Mouse (Mus musculus): ENCODE measurements at regions not wholly inside any gene's neighbourhood (a gene's known extent, or its start where the extent isn't known, plus 50 kb on each side); places are given as distances from the start of the nearest gene placed in this dataset.

GRCm38 (mm10) chr8:26429751-26430327 lies 310.5 kb downstream of the Gm45692 start:
- H3K27ac ChIP-seq (ENCODE audit: low read depth), result no peak overlapping the region
- no peaks in the 10 kb centered on the region for H3K9me3 ChIP-seq (ENCODE audit: low read length)
- ATAC-seq (no peak), DNase-seq (peak; percentile 1)
- H3K4me1 ChIP-seq (ENCODE audit: insufficient read depth), result no peaks in the 10 kb centered on the region
- H3K9ac ChIP-seq (replicated peaks), result no peak overlapping the region
- H3K4me3 ChIP-seq (ENCODE audit: low read depth, low read length), result no peak overlapping the region
- TF ChIP-seq CTCF (IDR thresholded peaks at IDR 0.05; ENCODE audit: low read depth) (no peak), EP300 (IDR thresholded peaks at IDR 0.05; ENCODE audit: low read depth) (no peak)
- no peaks in the 10 kb centered on the region for H3K36me3 ChIP-seq (replicated peaks; ENCODE audit: insufficient read depth, low read length)
- no peaks in the 10 kb centered on the region for H3K27me3 ChIP-seq (ENCODE audit: insufficient read depth, low read length)
- WGBS (ENCODE audit: insufficient replicate concordance), result 70% methylated on average over 8 of the region's 8 CpGs
- H3K4me2 ChIP-seq (ENCODE audit: low read depth, low read length), result no peak overlapping the region

- H3K4me1 ChIP-seq (ENCODE audit: insufficient read depth), result no peaks in the 10 kb centered on the region
- DNase-seq (no peak), ATAC-seq (no peak)
- H3K9me3 ChIP-seq (ENCODE audit: low read length), result no peaks in the 10 kb centered on the region
- H3K4me2 ChIP-seq (ENCODE audit: low read depth, low read length), result no peak overlapping the region
- H3K36me3 ChIP-seq (replicated peaks; ENCODE audit: insufficient read depth, low read length), result no peaks in the 10 kb centered on the region
- no peak for TF ChIP-seq EP300 (IDR thresholded peaks at IDR 0.05; ENCODE audit: low read depth)
- no peak for TF ChIP-seq CTCF (IDR thresholded peaks at IDR 0.05; ENCODE audit: low read depth)
- H3K27me3 ChIP-seq (ENCODE audit: insufficient read depth, low read length), result no peaks in the 10 kb centered on the region
- H3K9ac ChIP-seq (replicated peaks), result no peak overlapping the region
- H3K27ac ChIP-seq (ENCODE audit: low read depth), result no peak overlapping the region
- H3K4me3 ChIP-seq (ENCODE audit: low read depth, low read length), result no peak overlapping the region
- 83% methylated on average over 14 of the region's 14 CpGs for WGBS (ENCODE audit: insufficient replicate concordance)
Observed at GRCm38 (mm10) chr8:26432161-26432919, 313.0 kb downstream of the Gm45692 start.

DNA sequence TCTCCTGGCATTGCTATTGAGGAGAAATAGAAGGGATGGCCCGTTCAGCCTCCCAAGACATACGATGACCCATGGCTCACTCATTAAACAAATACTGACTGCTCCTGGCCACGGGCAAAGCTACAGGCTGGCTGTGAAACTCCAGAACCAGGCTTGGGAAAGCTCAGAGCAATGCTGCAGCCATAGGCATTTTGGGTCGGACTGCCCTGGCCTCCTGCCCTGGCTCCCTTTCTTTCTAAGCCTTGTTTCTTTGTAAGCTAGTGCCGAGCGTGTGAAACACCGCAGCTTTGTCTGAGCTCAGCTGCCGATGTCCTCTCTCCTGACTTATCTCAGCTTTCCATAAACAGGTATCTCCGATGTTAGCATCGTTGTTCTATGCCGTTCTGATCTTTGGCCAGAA lies 316.9 kb downstream of the Gm45692 start:
- Histone ChIP-seq H3K36me3 (replicated peaks; ENCODE audit: insufficient read depth, low read length) (no peaks in the 10 kb centered on the region), H3K9ac (replicated peaks) (no peak overlapping the region)
- WGBS (ENCODE audit: insufficient replicate concordance), result 77% methylated on average over 11 of the region's 11 CpGs

DNA sequence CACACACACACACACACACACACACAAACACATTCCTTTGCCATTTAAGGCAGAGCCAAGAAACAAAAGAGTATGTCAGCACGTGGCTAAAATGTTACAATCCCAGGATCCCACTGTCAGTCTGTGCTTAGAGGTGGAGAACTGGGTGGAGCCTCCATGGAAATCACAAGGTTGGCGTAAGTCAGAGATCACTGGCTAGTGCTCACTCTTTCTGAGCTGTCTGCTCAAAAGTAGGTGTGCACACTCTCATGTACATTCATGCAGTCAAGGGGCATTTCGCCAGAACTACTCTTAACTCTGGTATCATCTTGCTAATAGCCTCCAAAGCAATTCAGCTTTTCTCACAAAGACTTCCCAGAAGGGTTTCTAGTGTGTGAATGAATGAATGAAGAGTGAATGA lies 318.2 kb downstream of the Gm45692 start:
- Histone ChIP-seq H3K9ac (replicated peaks) (no peak overlapping the region), H3K27ac (ENCODE audit: low read depth) (no peak overlapping the region), H3K4me3 (ENCODE audit: low read depth, low read length) (no peak overlapping the region), H3K27me3 (ENCODE audit: insufficient read depth, low read length) (no peaks in the 10 kb centered on the region), H3K36me3 (replicated peaks; ENCODE audit: insufficient read depth, low read length) (no peaks in the 10 kb centered on the region), H3K4me2 (ENCODE audit: low read depth, low read length) (no peak overlapping the region), H3K4me1 (ENCODE audit: insufficient read depth) (no peaks in the 10 kb centered on the region), H3K9me3 (ENCODE audit: low read length) (no peaks in the 10 kb centered on the region)
- DNase-seq (peak; percentile 4), ATAC-seq (no peak)
- TF ChIP-seq CTCF (IDR thresholded peaks at IDR 0.05; ENCODE audit: low read depth) (no peak), EP300 (IDR thresholded peaks at IDR 0.05; ENCODE audit: low read depth) (no peak)
- 73% methylated on average over 3 of the region's 3 CpGs for WGBS (ENCODE audit: insufficient replicate concordance)

More for the DNA sequence above, 316.9 kb downstream of the Gm45692 start:
- H3K9me3 ChIP-seq (ENCODE audit: low read length), result no peaks in the 10 kb centered on the region
- no peak for TF ChIP-seq CTCF (IDR thresholded peaks at IDR 0.05; ENCODE audit: low read depth)
- no peak for TF ChIP-seq EP300 (IDR thresholded peaks at IDR 0.05; ENCODE audit: low read depth)
- no peak for DNase-seq
- no peak overlapping the region for H3K27ac ChIP-seq (ENCODE audit: low read depth)
- no peak overlapping the region for H3K4me3 ChIP-seq (ENCODE audit: low read depth, low read length)
- no peak overlapping the region for H3K4me2 ChIP-seq (ENCODE audit: low read depth, low read length)
- ATAC-seq, result no peak
- H3K4me1 ChIP-seq (ENCODE audit: insufficient read depth), result no peaks in the 10 kb centered on the region
- no peaks in the 10 kb centered on the region for H3K27me3 ChIP-seq (ENCODE audit: insufficient read depth, low read length)

GRCm38 (mm10) chr8:26438246-26438862 lies 319.0 kb downstream of the Gm45692 start:
- Histone ChIP-seq H3K27ac (ENCODE audit: low read depth) (no peak overlapping the region), H3K9me3 (ENCODE audit: low read length) (no peaks in the 10 kb centered on the region), H3K4me1 (ENCODE audit: insufficient read depth) (no peaks in the 10 kb centered on the region), H3K36me3 (replicated peaks; ENCODE audit: insufficient read depth, low read length) (no peaks in the 10 kb centered on the region), H3K4me2 (ENCODE audit: low read depth, low read length) (no peak overlapping the region), H3K9ac (replicated peaks) (no peak overlapping the region), H3K27me3 (ENCODE audit: insufficient read depth, low read length) (no peaks in the 10 kb centered on the region), H3K4me3 (ENCODE audit: low read depth, low read length) (no peak overlapping the region)
- peak; percentile 10 for DNase-seq
- ATAC-seq, result no peak
- 72% methylated on average over 15 of the region's 15 CpGs for WGBS (ENCODE audit: insufficient replicate concordance)
- TF ChIP-seq EP300 (IDR thresholded peaks at IDR 0.05; ENCODE audit: low read depth) (no peak), CTCF (IDR thresholded peaks at IDR 0.05; ENCODE audit: low read depth) (no peak)

DNA sequence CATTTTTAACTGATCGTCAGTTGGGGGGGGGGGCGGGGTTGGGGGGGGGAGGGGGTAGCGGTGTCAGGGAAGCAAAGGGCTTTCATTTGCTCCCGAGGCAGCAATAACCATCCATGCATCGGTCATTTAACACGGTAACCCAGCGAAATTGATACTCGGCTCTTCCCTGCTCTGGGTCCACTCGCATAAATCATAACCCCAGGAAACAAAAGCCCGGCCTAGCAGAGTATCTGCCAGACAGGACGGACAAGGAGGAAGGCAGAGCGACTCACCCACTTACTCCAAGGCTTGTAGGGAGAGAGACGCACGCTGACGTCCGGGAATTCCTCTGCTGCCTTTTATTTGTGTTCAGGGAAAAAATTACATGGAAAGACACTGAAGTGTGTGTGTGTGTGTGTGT lies 319.5 kb downstream of the Gm45692 start:
- H3K4me3 ChIP-seq (ENCODE audit: low read depth, low read length), result no peak overlapping the region
- no peak for DNase-seq
- no peaks in the 10 kb centered on the region for H3K9me3 ChIP-seq (ENCODE audit: low read length)
- no peak overlapping the region for H3K27ac ChIP-seq (ENCODE audit: low read depth)
- H3K4me2 ChIP-seq (ENCODE audit: low read depth, low read length), result no peak overlapping the region
- TF ChIP-seq CTCF (IDR thresholded peaks at IDR 0.05; ENCODE audit: low read depth) (no peak), EP300 (IDR thresholded peaks at IDR 0.05; ENCODE audit: low read depth) (no peak)
- no peak overlapping the region for H3K9ac ChIP-seq (replicated peaks)
- WGBS (ENCODE audit: insufficient replicate concordance), result 59% methylated on average over 16 of the region's 16 CpGs
- no peak for ATAC-seq
- H3K36me3 ChIP-seq (replicated peaks; ENCODE audit: insufficient read depth, low read length), result no peaks in the 10 kb centered on the region
- H3K27me3 ChIP-seq (ENCODE audit: insufficient read depth, low read length), result no peaks in the 10 kb centered on the region
- H3K4me1 ChIP-seq (ENCODE audit: insufficient read depth), result no peaks in the 10 kb centered on the region
